Mouse (Mus musculus) intestine, postnatal 0 days (tissue): ENCODE measurements at regions not wholly inside any gene's neighbourhood (a gene's known extent, or its start where the extent isn't known, plus 50 kb on each side); places are given as distances from the start of the nearest gene placed in this dataset.
A peak's percentile ranks its signal among the peaks of the same experiment; 100 is the strongest.

Experiments
- ATAC-seq: fragments of 200-750 bp; cut with Nextera tagmentation; 2 replicates; pipeline ENCODE4 v1.8.0; 2017; ENCODE audit warnings: mild to moderate bottlenecking, moderate TSS enrichment, moderate library complexity
- H3K27ac ChIP-seq: fragments of 300-500 bp; sonication (generic); 2 replicates; pipeline ENCODE4 v1.5.1; 2014; ENCODE audit warnings: mild to moderate bottlenecking, low read depth, low read length, moderate library complexity
- H3K27me3 ChIP-seq: fragments of 300-500 bp; sonication (generic); replicated peaks from 2 replicates; pipeline ENCODE4 v1.6.1; 2014; ENCODE audit warnings: low read length, mixed read lengths; ENCODE audit not compliant: control insufficient read depth, insufficient read depth
- H3K36me3 ChIP-seq: fragments of 300-500 bp; sonication (generic); 2 replicates; pipeline ENCODE4 v1.6.1; 2014; ENCODE audit warnings: mild to moderate bottlenecking, moderate library complexity; ENCODE audit not compliant: control insufficient read depth, insufficient read depth
- H3K4me1 ChIP-seq: fragments of 300-500 bp; sonication (generic); replicated peaks from 2 replicates; pipeline ENCODE4 v1.6.1; 2014; ENCODE audit warnings: antibody characterized with exemption, low read length, mixed read lengths; ENCODE audit not compliant: control insufficient read depth, insufficient read depth
- H3K4me2 ChIP-seq: fragments of 300-500 bp; sonication (generic); replicated peaks from 2 replicates; pipeline ENCODE4 v1.6.1; 2014; ENCODE audit warnings: low read depth, mild to moderate bottlenecking, moderate library complexity
- H3K4me3 ChIP-seq: fragments of 300-500 bp; sonication (generic); 2 replicates; pipeline ENCODE4 v1.5.1; 2014; ENCODE audit warnings: low read depth, low read length
- H3K9ac ChIP-seq: fragments of 300-500 bp; sonication (generic); 2 replicates; pipeline ENCODE4 v1.6.1; 2014; ENCODE audit warnings: mild to moderate bottlenecking, low read depth, low read length
- H3K9me3 ChIP-seq: fragments of 300-500 bp; sonication (generic); 2 replicates; pipeline ENCODE4 v1.6.1; 2016; ENCODE audit warnings: mixed run types; ENCODE audit not compliant: control insufficient read depth
- CTCF ChIP-seq: sonication (generic); IDR thresholded peaks from 2 replicates; pipeline ENCODE4 v1.5.1; 2016; ENCODE audit warnings: low read depth, mild to moderate bottlenecking, control low read depth, antibody characterized with exemption, moderate library complexity
- whole genome bisulfite sequencing: fragments of 180-500 bp; shearing (Covaris S2); extraction: QIAGEN DNeasy Blood & Tissue Kit; methylation state at CpG from one replicate; pipeline ENCODE4 v1.1.7; 2014; 5-methylcytosine and 5-hydroxymethylcytosine counted together

- ATAC-seq: no peak
These were observed 290.8 kb downstream of the Car8 start for GRCm38 (mm10) chr4:7948020-7948419.

GRCm38 (mm10) chr4:7921503-7921902 lies 317.3 kb downstream of the Car8 start:
- no peak overlapping the region for H3K27ac ChIP-seq
- ATAC-seq: no peak
- H3K4me2 ChIP-seq: no peak overlapping the region
- H3K27me3 ChIP-seq: no peaks in the 10 kb centered on the region
- no peaks in the 10 kb centered on the region for H3K9me3 ChIP-seq
- no peak for TF ChIP-seq CTCF
- no peak overlapping the region for H3K4me3 ChIP-seq
- H3K36me3 ChIP-seq: no peaks in the 10 kb centered on the region
- no peak overlapping the region for H3K9ac ChIP-seq
- WGBS: 35% methylated on average over 2 of the region's 2 CpGs
- H3K4me1 ChIP-seq: no peaks in the 10 kb centered on the region

More at GRCm38 (mm10) chr4:7948020-7948419, 290.8 kb downstream of the Car8 start:
- Histone ChIP-seq H3K4me3 (no peak overlapping the region), H3K9me3 (no peaks in the 10 kb centered on the region), H3K4me2 (no peak overlapping the region), H3K27me3 (no peaks in the 10 kb centered on the region), H3K4me1 (no peaks in the 10 kb centered on the region), H3K36me3 (no peaks in the 10 kb centered on the region), H3K9ac (no peak overlapping the region), H3K27ac (no peak overlapping the region)
- no peak for TF ChIP-seq CTCF
- WGBS: 85% methylated on average over 1 of the region's 1 CpGs

GRCm38 (mm10) chr4:7913191-7913590 lies 325.6 kb downstream of the Car8 start:
- ATAC-seq: no peak
- H3K9ac ChIP-seq: no peak overlapping the region
- TF ChIP-seq CTCF: no peak
- H3K27me3 ChIP-seq: no peaks in the 10 kb centered on the region
- no peaks in the 10 kb centered on the region for H3K36me3 ChIP-seq
- WGBS: 93% methylated on average over 2 of the region's 2 CpGs
- no peak overlapping the region for H3K4me2 ChIP-seq
- H3K27ac ChIP-seq: no peak overlapping the region
- H3K4me1 ChIP-seq: no peaks in the 10 kb centered on the region
- no peaks in the 10 kb centered on the region for H3K9me3 ChIP-seq
- H3K4me3 ChIP-seq: no peak overlapping the region

GRCm38 (mm10) chr4:7912675-7913074 lies 326.2 kb downstream of the Car8 start:
- Histone ChIP-seq H3K27ac (no peak overlapping the region), H3K4me2 (no peak overlapping the region), H3K4me3 (no peak overlapping the region), H3K36me3 (no peaks in the 10 kb centered on the region), H3K27me3 (no peaks in the 10 kb centered on the region), H3K9me3 (no peaks in the 10 kb centered on the region), H3K9ac (no peak overlapping the region), H3K4me1 (no peaks in the 10 kb centered on the region)
- no peak for ATAC-seq
- 85% methylated on average over 2 of the region's 2 CpGs for WGBS
- TF ChIP-seq CTCF: no peak

- Histone ChIP-seq H3K27me3 (no peaks in the 10 kb centered on the region), H3K36me3 (no peaks in the 10 kb centered on the region), H3K4me2 (no peak overlapping the region), H3K4me1 (no peaks in the 10 kb centered on the region), H3K9me3 (no peaks in the 10 kb centered on the region), H3K9ac (no peak overlapping the region), H3K4me3 (no peak overlapping the region), H3K27ac (no peak overlapping the region)
- TF ChIP-seq CTCF: no peak
- peak; percentile 51; the same call in 1 of the 2 replicates for ATAC-seq
- WGBS: 19% methylated on average over 1 of the region's 1 CpGs
These were observed 335.7 kb downstream of the Car8 start for GRCm38 (mm10) chr4:7903130-7903529.

- Histone ChIP-seq H3K4me2 (no peak overlapping the region), H3K9me3 (no peaks in the 10 kb centered on the region), H3K4me3 (no peak overlapping the region), H3K27me3 (no peaks in the 10 kb centered on the region), H3K27ac (no peak overlapping the region), H3K4me1 (no peaks in the 10 kb centered on the region), H3K9ac (no peak overlapping the region), H3K36me3 (no peaks in the 10 kb centered on the region)
- TF ChIP-seq CTCF: no peak
- ATAC-seq: no peak
- 87% methylated on average over 4 of the region's 4 CpGs for WGBS
These were observed 343.9 kb downstream of the Car8 start for GRCm38 (mm10) chr4:7894914-7895313.

GRCm38 (mm10) chr4:7891128-7891527 lies 347.7 kb downstream of the Car8 start:
- Histone ChIP-seq H3K4me2 (no peak overlapping the region), H3K4me1 (no peaks in the 10 kb centered on the region), H3K27me3 (no peaks in the 10 kb centered on the region), H3K9me3 (no peaks in the 10 kb centered on the region), H3K36me3 (no peaks in the 10 kb centered on the region), H3K27ac (no peak overlapping the region), H3K4me3 (no peak overlapping the region), H3K9ac (no peak overlapping the region)
- TF ChIP-seq CTCF: peak; percentile 56
- no peak for ATAC-seq
- WGBS: 58% methylated on average over 2 of the region's 2 CpGs
